Mouse (Mus musculus) small intestine, adult 2 months (tissue): ENCODE data around the gene Tmem141. TPM values are rescaled to one million over a fixed set of nuclear protein-coding genes. Genes with fewer than 3 reads are reported as not detected.

ENCODE experiments used
- H3K27ac ChIP-seq: fragments of 200-500 bp; 2 replicates; pipeline ENCODE4 v1.5.1; 2012; ENCODE audit warnings: low read depth, low read length, control low read depth, inconsistent platforms; ENCODE audit not compliant: insufficient read depth
- H3K27me3 ChIP-seq: fragments of 200-500 bp; 2 replicates; pipeline ENCODE4 v1.6.1; 2012; ENCODE audit warnings: mild to moderate bottlenecking, moderate library complexity, low read length, inconsistent platforms; ENCODE audit not compliant: control insufficient read depth, insufficient read depth
- H3K36me3 ChIP-seq: fragments of 200-500 bp; 2 replicates; pipeline ENCODE4 v1.6.1; 2012; ENCODE audit warnings: mild to moderate bottlenecking, low read length, control low read depth, inconsistent platforms; ENCODE audit not compliant: control insufficient read depth, insufficient read depth
- H3K4me1 ChIP-seq: fragments of 200-500 bp; 2 replicates; pipeline ENCODE4 v1.6.1; 2012; ENCODE audit warnings: low read length, inconsistent platforms, mixed read lengths; ENCODE audit not compliant: control insufficient read depth, insufficient read depth, insufficient read length
- H3K4me3 ChIP-seq: fragments of 200-500 bp; 2 replicates; pipeline ENCODE4 v1.5.1; 2012; ENCODE audit warnings: low read depth, mild to moderate bottlenecking, control low read depth, inconsistent platforms, low read length, moderate library complexity
- CTCF ChIP-seq: fragments of 200-500 bp; IDR thresholded peaks from 2 replicates; pipeline ENCODE4 v1.5.1; 2012; ENCODE audit warnings: low read depth, mild to moderate bottlenecking, control low read depth, inconsistent platforms, low read length, moderate library complexity, mixed read lengths; ENCODE audit not compliant: insufficient replicate concordance, insufficient read length; ENCODE audit errors: extremely low read depth
- POLR2A ChIP-seq: fragments of 200-500 bp; IDR thresholded peaks from 2 replicates; pipeline ENCODE4 v1.6.1; 2012; ENCODE audit warnings: low read depth, mild to moderate bottlenecking, control low read depth, inconsistent platforms, low read length, moderate library complexity
- WGBS: fragments of 180-500 bp; shearing (Covaris S2); methylation state at CpG from one replicate; pipeline ENCODE4 v1.1.7; 2018; 5-methylcytosine and 5-hydroxymethylcytosine counted together
- polyA plus RNA-seq: library from polyadenylated mRNA; depleted of rRNA; stranded (reverse); fragments of >200 nt; gene quantifications from 2 replicates; pipeline ENCODE4 v1.2.3, GENCODE M21; 2012; rRNA removed

Tmem141 gene
- polyA plus RNA-seq, 1 experiment, result 10.0 TPM

- H3K27me3 ChIP-seq, result no peaks in the 10 kb centered on the region
- WGBS, result 70% methylated on average over 4 of the region's 4 CpGs
- H3K27ac ChIP-seq, result no peak overlapping the region
- peaks cover 29% of the 10 kb centered on the region for H3K4me1 ChIP-seq
- H3K4me3 ChIP-seq, result no peak overlapping the region
- TF ChIP-seq CTCF, result no peak
- TF ChIP-seq POLR2A, result no peak
- H3K36me3 ChIP-seq, result no peaks in the 10 kb centered on the region
Measured at GRCm38 (mm10) chr2:25571221-25571620, 50.6 kb downstream of the Tmem141 start.

Other genes with a start within 250 kb of the Tmem141 start
- 15.4 and 28.8 TPM in 2 replicates for gene Sapcd2, start 249.7 kb downstream of the Tmem141 start, polyA plus RNA-seq
- 25.8 and 50.7 TPM in 2 replicates for gene Entpd2, start 226.1 kb downstream of the Tmem141 start, polyA plus RNA-seq
- gene Npdc1, start 222.7 kb downstream of the Tmem141 start, polyA plus RNA-seq, result 103 and 117 TPM in 2 replicates
- 0.68 and 0.76 TPM in 2 replicates for gene Fut7, start 198.7 kb downstream of the Tmem141 start, polyA plus RNA-seq
- 15.0 and 18.5 TPM in 2 replicates for gene Abca2, start 193.3 kb downstream of the Tmem141 start, polyA plus RNA-seq
- gene Clic3, start 165.2 kb downstream of the Tmem141 start, polyA plus RNA-seq, result 0.38 and 12.0 TPM in 2 replicates
- gene Paxx, start 160.9 kb downstream of the Tmem141 start, polyA plus RNA-seq, result 48.6 and 62.7 TPM in 2 replicates
- gene Ptgds, start 152.0 kb downstream of the Tmem141 start, polyA plus RNA-seq, result 0.28 and 0.39 TPM in 2 replicates
- not detected in 2 replicates for gene Lcn12, start 128.1 kb downstream of the Tmem141 start, polyA plus RNA-seq
- gene Fbxw5, start 121.3 kb downstream of the Tmem141 start, polyA plus RNA-seq, result 32.0 and 34.0 TPM in 2 replicates
- gene C8g, start 120.3 kb downstream of the Tmem141 start, polyA plus RNA-seq, result 2.1 and 2.2 TPM in 2 replicates
- gene Traf2, start 75.1 kb downstream of the Tmem141 start, polyA plus RNA-seq, result 8.2 and 13.7 TPM in 2 replicates
- 209 and 413 TPM in 2 replicates for gene Edf1, start 64.2 kb downstream of the Tmem141 start, polyA plus RNA-seq
- gene Mamdc4, start 47.2 kb downstream of the Tmem141 start, polyA plus RNA-seq, result 0.52 and 1.1 TPM in 2 replicates
- 15.8 and 29.7 TPM in 2 replicates for gene Phpt1, start 46.8 kb downstream of the Tmem141 start, polyA plus RNA-seq
- 1.7 and 2.2 TPM in 2 replicates for gene Ajm1, start 40.2 kb downstream of the Tmem141 start, polyA plus RNA-seq
- gene Rabl6, start 13.5 kb downstream of the Tmem141 start, polyA plus RNA-seq, result 35.3 and 47.6 TPM in 2 replicates
- gene Ccdc183, start 4.3 kb downstream of the Tmem141 start, polyA plus RNA-seq, result not detected in 2 replicates
- 0.65 and 1.4 TPM in 2 replicates for gene Fcna, start 6.0 kb upstream of the Tmem141 start, polyA plus RNA-seq
- not detected in 2 replicates for gene Lcn8, start 31.1 kb upstream of the Tmem141 start, polyA plus RNA-seq
- not detected in 2 replicates for gene Lcn5, start 35.9 kb upstream of the Tmem141 start, polyA plus RNA-seq
- gene Lcn6, start 54.8 kb upstream of the Tmem141 start, polyA plus RNA-seq, result not detected in 2 replicates
- not detected in 2 replicates for gene Lcn10, start 60.7 kb upstream of the Tmem141 start, polyA plus RNA-seq
- not detected in 2 replicates for gene Obp2a, start 78.0 kb upstream of the Tmem141 start, polyA plus RNA-seq
- 22.9 and 28.4 TPM in 2 replicates for gene Bmyc, start 84.7 kb upstream of the Tmem141 start, polyA plus RNA-seq
- not detected in 2 replicates for gene Obp2b, start 115.0 kb upstream of the Tmem141 start, polyA plus RNA-seq
- gene Lcn3, start 143.6 kb upstream of the Tmem141 start, polyA plus RNA-seq, result not detected in 2 replicates
- gene Lcn11, start 155.0 kb upstream of the Tmem141 start, polyA plus RNA-seq, result not detected in 2 replicates
- gene Gm13539, start 160.3 kb upstream of the Tmem141 start, polyA plus RNA-seq, result not detected in 2 replicates
- gene Glt6d1, start 193.8 kb upstream of the Tmem141 start, polyA plus RNA-seq, result not detected in 2 replicates
- gene Lcn9, start 201.1 kb upstream of the Tmem141 start, polyA plus RNA-seq, result not detected in 2 replicates
- gene Sohlh1, start 225.2 kb upstream of the Tmem141 start, polyA plus RNA-seq, result not detected in 2 replicates
- 1.2 and 2.1 TPM in 2 replicates for gene Kcnt1, start 241.7 kb upstream of the Tmem141 start, polyA plus RNA-seq